Mouse (Mus musculus): Measurements from ENCODE around the gene Aox2. TPM values are rescaled to one million over a fixed set of nuclear protein-coding genes. Genes with fewer than 3 reads are reported as not detected.

Gene Aox2
- total and polyA plus RNA-seq, 3 experiments = not detected

DNA sequence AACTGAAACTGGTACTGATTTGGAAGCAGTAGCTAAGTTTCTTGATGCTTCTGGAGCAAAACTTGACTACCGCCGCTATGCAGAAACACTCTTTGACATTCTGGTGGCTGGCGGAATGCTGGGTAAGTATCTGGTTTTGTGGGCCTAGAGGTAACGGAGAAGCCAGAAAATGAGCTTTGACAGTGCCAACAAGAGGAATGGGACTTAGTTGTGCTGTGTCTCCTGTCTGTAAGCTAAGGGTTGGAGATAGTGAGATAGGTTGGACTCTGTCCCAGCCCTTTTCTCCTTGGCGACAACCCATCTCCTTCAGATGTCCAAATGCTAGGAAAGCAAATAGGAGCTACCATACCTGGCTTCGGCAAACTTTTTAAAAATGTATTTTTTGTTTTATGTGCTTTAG, 119.6 kb downstream of the Aox2 start:
- dilution Hi-C loops (cut with MboI; ENCODE audit: extremely low pct_ligation_motif_present, extremely low pct_unique_long_range_greater_than_20kb, low sequenced_read_pairs) (no loop called here), in situ Hi-C loops (cut with MboI; ENCODE audit: low pct_ligation_motif_present, low pct_unique_long_range_greater_than_20kb, low sequenced_read_pairs) (no loop called here)
- Histone ChIP-seq H3K27me3 (replicated peaks) (no peaks in the 10 kb centered on the region), H3K79me2 (replicated peaks; ENCODE audit: control insufficient read depth, extremely low read depth, insufficient read depth, poor library complexity, severe bottlenecking) (peaks cover 53% of the 10 kb centered on the region), H3K36me3 (replicated peaks in 1 of 2; ENCODE audit: control insufficient read depth in 1 of 2, insufficient read depth in 1 of 2, low read length in 1 of 2) (peaks cover 56 to 78% of the 10 kb centered on the region in 2 experiments), H3K4me2 (ENCODE audit: insufficient read depth, low read depth, poor library complexity, severe bottlenecking) (no peak overlapping the region), H3K9ac (ENCODE audit: insufficient read depth, low read depth) (no peak overlapping the region), H3K9me3 (replicated peaks; ENCODE audit: low read length) (no peaks in the 10 kb centered on the region), H3K27ac (ENCODE audit: insufficient read depth, low read depth) (no peak overlapping the region), H3K4me1 (ENCODE audit: control insufficient read depth in 1 of 2, insufficient read depth in 2 of 2) (peaks cover 0 to 17% of the 10 kb centered on the region in 2 experiments; a peak in 1 of 4 replicates), H3K4me3 (replicated peaks in 1 of 3; ENCODE audit: low read depth in 2 of 3, low read length in 2 of 3, poor library complexity in 1 of 3) (no peak overlapping the region)
- no peak for TF ChIP-seq NELFE (IDR thresholded peaks at IDR 0.05; ENCODE audit: low read depth, low read length)
- no peak for TF ChIP-seq MYC (IDR thresholded peaks at IDR 0.05; ENCODE audit: low read depth, low read length)
- no peak for DNase-seq (ENCODE audit: extremely low read depth)

DNA sequence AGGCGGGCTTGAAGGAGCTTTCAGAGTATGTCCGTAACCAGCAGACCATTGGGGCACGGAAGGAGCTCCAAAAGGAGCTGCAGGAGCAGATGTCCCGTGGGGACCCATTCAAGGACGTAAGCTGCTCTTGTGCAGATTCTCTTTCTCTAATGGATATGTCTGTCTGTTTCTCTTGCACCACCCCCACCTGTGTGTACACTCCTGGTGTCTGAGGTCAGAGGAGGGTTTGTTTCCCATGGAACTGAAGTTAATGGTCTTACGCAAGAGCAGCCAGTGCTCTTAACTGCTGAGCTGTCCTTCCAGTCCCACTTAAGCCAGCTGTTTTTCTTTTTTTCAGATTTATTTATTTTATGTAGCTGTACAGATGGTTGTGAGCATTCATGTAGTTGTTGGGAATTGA, 123.3 kb downstream of the Aox2 start:
- in situ Hi-C loops (cut with MboI; ENCODE audit: low pct_ligation_motif_present, low pct_unique_long_range_greater_than_20kb, low sequenced_read_pairs) = no loop called here
- dilution Hi-C loops (cut with MboI; ENCODE audit: extremely low pct_ligation_motif_present, extremely low pct_unique_long_range_greater_than_20kb, low sequenced_read_pairs) = no loop called here

GRCm38 (mm10) chr1:58403745-58404144, 125.6 kb downstream of the Aox2 start:
- TF ChIP-seq E2F4 (IDR thresholded peaks at IDR 0.05; ENCODE audit: insufficient replicate concordance, low read depth, low read length) (no peak), TCF12 (IDR thresholded peaks at IDR 0.05; ENCODE audit: low read depth, low read length) (no peak), ZC3H11A (IDR thresholded peaks at IDR 0.05; ENCODE audit: low read depth, low read length) (no peak), IRF4 (IDR thresholded peaks at IDR 0.05; ENCODE audit: low read depth, low read length) (no peak), MAFK (IDR thresholded peaks at IDR 0.05; ENCODE audit: insufficient replicate concordance, low read length) (no peak), EP300 (IDR thresholded peaks at IDR 0.05; ENCODE audit: low read length) (no peak), MAX (IDR thresholded peaks at IDR 0.05; ENCODE audit: low read length) (no peak), USF2 (conservative IDR thresholded peaks at IDR 0.05; ENCODE audit: low read depth, low read length) (no peak), JUN (IDR thresholded peaks at IDR 0.05; ENCODE audit: insufficient read depth, low read depth, low read length) (no peak), MAZ (IDR thresholded peaks at IDR 0.05; ENCODE audit: low read depth, low read length) (no peak), NRF1 (IDR thresholded peaks at IDR 0.05; ENCODE audit: low read depth, low read length) (no peak), NELFE (IDR thresholded peaks at IDR 0.05; ENCODE audit: low read depth, low read length) (no peak), ETS1 (conservative IDR thresholded peaks at IDR 0.05; ENCODE audit: low read depth, low read length) (no peak), TBP (conservative IDR thresholded peaks at IDR 0.05; ENCODE audit: low read depth, low read length) (no peak), RCOR1 (conservative IDR thresholded peaks at IDR 0.05; ENCODE audit: low read depth, low read length) (no peak), SMC3 (IDR thresholded peaks at IDR 0.05; ENCODE audit: low read depth, low read length) (no peak), CTCF (conservative IDR thresholded peaks at IDR 0.05 in 1 of 2, IDR thresholded peaks at IDR 0.05 in 1 of 2; ENCODE audit: low read depth in 2 of 2, low read length in 2 of 2) (no peak)
- Histone ChIP-seq H3K9ac (ENCODE audit: insufficient read depth, low read depth) (no peak overlapping the region), H3K4me3 (replicated peaks in 1 of 3; ENCODE audit: low read depth in 2 of 3, low read length in 2 of 3, poor library complexity in 1 of 3) (no peak overlapping the region), H3K36me3 (replicated peaks in 1 of 2; ENCODE audit: control insufficient read depth in 1 of 2, insufficient read depth in 1 of 2, low read length in 1 of 2) (peaks cover 56 to 77% of the 10 kb centered on the region in 2 experiments), H3K4me1 (ENCODE audit: control insufficient read depth in 1 of 2, insufficient read depth in 2 of 2) (no peaks in the 10 kb centered on the region), H3K27ac (ENCODE audit: insufficient read depth, low read depth) (no peak overlapping the region), H3K27me3 (replicated peaks) (no peaks in the 10 kb centered on the region), H3K79me2 (replicated peaks; ENCODE audit: control insufficient read depth, extremely low read depth, insufficient read depth, poor library complexity, severe bottlenecking) (peaks cover 7% of the 10 kb centered on the region; the same call in 1 of the 2 replicates), H3K4me2 (ENCODE audit: insufficient read depth, low read depth, poor library complexity, severe bottlenecking) (no peak overlapping the region), H3K9me3 (replicated peaks; ENCODE audit: low read length) (no peaks in the 10 kb centered on the region)
- in situ Hi-C loops (cut with MboI; ENCODE audit: low pct_ligation_motif_present, low pct_unique_long_range_greater_than_20kb, low sequenced_read_pairs) = no loop called here
- no peak for DNase-seq (ENCODE audit: extremely low read depth)
- dilution Hi-C loops (cut with MboI; ENCODE audit: extremely low pct_ligation_motif_present, extremely low pct_unique_long_range_greater_than_20kb, low sequenced_read_pairs) = no loop called here

More for the DNA sequence above, 123.3 kb downstream of the Aox2 start:
- TF ChIP-seq UBTF (IDR thresholded peaks at IDR 0.05; ENCODE audit: low read depth, low read length) (no peak), KAT2A (IDR thresholded peaks at IDR 0.05; ENCODE audit: insufficient replicate concordance, low read length) (no peak), SMC3 (IDR thresholded peaks at IDR 0.05; ENCODE audit: low read depth, low read length) (no peak), ZC3H11A (IDR thresholded peaks at IDR 0.05; ENCODE audit: low read depth, low read length) (no peak), ZNF384 (IDR thresholded peaks at IDR 0.05; ENCODE audit: low read depth, low read length) (no peak), NELFE (IDR thresholded peaks at IDR 0.05; ENCODE audit: low read depth, low read length) (no peak), CHD2 (IDR thresholded peaks at IDR 0.05; ENCODE audit: low read length) (no peak), USF1 (IDR thresholded peaks at IDR 0.05; ENCODE audit: low read depth, low read length) (no peak), TBP (conservative IDR thresholded peaks at IDR 0.05; ENCODE audit: low read depth, low read length) (no peak), MAFK (IDR thresholded peaks at IDR 0.05; ENCODE audit: insufficient replicate concordance, low read length) (no peak), ELF1 (IDR thresholded peaks at IDR 0.05; ENCODE audit: low read depth, low read length) (no peak), RAD21 (IDR thresholded peaks at IDR 0.05; ENCODE audit: low read depth, low read length) (no peak), TCF12 (IDR thresholded peaks at IDR 0.05; ENCODE audit: low read depth, low read length) (no peak), HCFC1 (IDR thresholded peaks at IDR 0.05; ENCODE audit: low read depth, low read length) (no peak), GABPA (IDR thresholded peaks at IDR 0.05; ENCODE audit: insufficient replicate concordance, low read depth, low read length) (no peak), PAX5 (IDR thresholded peaks at IDR 0.05; ENCODE audit: low read length) (no peak)
- Histone ChIP-seq H3K4me3 (replicated peaks in 1 of 3; ENCODE audit: low read depth in 2 of 3, low read length in 2 of 3, poor library complexity in 1 of 3) (no peak overlapping the region), H3K36me3 (replicated peaks in 1 of 2; ENCODE audit: control insufficient read depth in 1 of 2, insufficient read depth in 1 of 2, low read length in 1 of 2) (peaks cover 70 to 86% of the 10 kb centered on the region in 2 experiments), H3K4me2 (ENCODE audit: insufficient read depth, low read depth, poor library complexity, severe bottlenecking) (no peak overlapping the region), H3K4me1 (ENCODE audit: control insufficient read depth in 1 of 2, insufficient read depth in 2 of 2) (peaks cover 0 to 6% of the 10 kb centered on the region in 2 experiments; a peak in 1 of 4 replicates), H3K27me3 (replicated peaks) (no peaks in the 10 kb centered on the region), H3K9ac (ENCODE audit: insufficient read depth, low read depth) (no peak overlapping the region), H3K9me3 (replicated peaks; ENCODE audit: low read length) (no peaks in the 10 kb centered on the region), H3K79me2 (replicated peaks; ENCODE audit: control insufficient read depth, extremely low read depth, insufficient read depth, poor library complexity, severe bottlenecking) (peaks cover 22% of the 10 kb centered on the region), H3K27ac (ENCODE audit: insufficient read depth, low read depth) (no peak overlapping the region)
- DNase-seq (ENCODE audit: extremely low read depth) = no peak
